In genomic region chr6:146219534-146219933, GRCm38 (mm10) we compare ENCODE assay signal across 19 mouse cellular contexts.
DNase-seq lines count a peak whose midpoint lies in the region; ATAC-seq lines count a peak whose summit lies in the region.
"Had no signal": no experiment of that assay in that cellular context is flagged by ENCODE, and none has a peak within 500 bp of the region (broad histone marks: within the 10 kb centered on the region; RNA-seq: fewer than 3 reads in every experiment).

No protein-coding gene starts in this region.

- H3K4me1 ChIP-seq in liver, embryonic 13.5 days (replicated peaks) = peaks cover 67% of the 10 kb centered on the region
- H3K4me1 ChIP-seq: forebrain, embryonic 13.5 days had no signal

- no peaks in the 10 kb centered on the region for H3K27me3 ChIP-seq in liver, embryonic 13.5 days
- H3K27me3 ChIP-seq: CH12.LX; hindbrain, embryonic 13.5 days; neural tube, embryonic 15.5 days had no signal

- no peaks in the 10 kb centered on the region for H3K9me3 ChIP-seq in liver, embryonic 13.5 days (replicated peaks)
- H3K9me3 ChIP-seq: forebrain, embryonic 13.5 days; hindbrain, embryonic 13.5 days; midbrain, embryonic 10.5 days; neural tube, embryonic 15.5 days had no signal

- H3K9ac ChIP-seq in liver, embryonic 13.5 days = peak overlapping the region; percentile 82
- H3K9ac ChIP-seq: forebrain, embryonic 13.5 days; hindbrain, embryonic 13.5 days; neural tube, embryonic 15.5 days had no signal

- intact Hi-C loops in heart, postnatal 14 days (cut with DNase I) = no loop called here

- DNase-seq in heart, adult 11 months = peak; percentile 84
- DNase-seq in heart, postnatal 14 days = no peak
- DNase-seq in c-Kit-positive CD71-positive TER-119-negative erythroid progenitor cells, embryonic 14.5 days (ENCODE audit: low read depth) = peak; percentile 79
- peak; percentile 78 for DNase-seq in liver, embryonic 13.5 days
- peak; percentile 70 to 78 for DNase-seq in spleen, postnatal 10 days (ENCODE audit: low spot score in 2 of 2)
- no peak for DNase-seq in frontal cortex, postnatal 14 days (ENCODE audit: low spot score in 2 of 2)
- no peak for DNase-seq in heart, adult 18-20 months
- no peak for DNase-seq in kidney, adult 11 months
- DNase-seq: cerebellum, adult 18-20 months; kidney, adult 18-20 months; left cerebral cortex, postnatal 4 days; retina, postnatal 1 day; thymus, postnatal 14 days had no signal

- peak overlapping the region; percentile 61 for H3K4me2 ChIP-seq in liver, embryonic 13.5 days
- H3K4me2 ChIP-seq: forebrain, embryonic 13.5 days; hindbrain, embryonic 13.5 days; neural tube, embryonic 15.5 days had no signal

- peaks cover 18% of the 10 kb centered on the region for H3K36me3 ChIP-seq in liver, embryonic 13.5 days
- H3K36me3 ChIP-seq: hindbrain, embryonic 13.5 days; midbrain, embryonic 10.5 days; neural tube, embryonic 15.5 days had no signal

- peak overlapping the region; percentile 98 for H3K27ac ChIP-seq in liver, embryonic 13.5 days
- H3K27ac ChIP-seq: forebrain, embryonic 13.5 days; hindbrain, embryonic 13.5 days; midbrain, embryonic 10.5 days; neural tube, embryonic 15.5 days had no signal

- 25% methylated on average over 12 of the region's 12 CpGs for WGBS in liver, embryonic 13.5 days (ENCODE audit: insufficient replicate concordance)

- peak overlapping the region; percentile 68 for H3K4me3 ChIP-seq in liver, embryonic 13.5 days (replicated peaks)
- H3K4me3 ChIP-seq: forebrain, embryonic 13.5 days; hindbrain, embryonic 13.5 days; midbrain, embryonic 10.5 days; neural tube, embryonic 15.5 days had no signal

- peak; percentile 89 for ATAC-seq in liver, embryonic 13.5 days (ENCODE audit: low read depth)
- ATAC-seq: forebrain, embryonic 13.5 days; lung, postnatal 0 days had no signal

Comparison
In these comparisons a context has a peak if more than half of its experiments do, and no peak if none do; other contexts are left out.
1. DNase-seq: peak in heart, adult 11 months (single experiment), c-Kit-positive CD71-positive TER-119-negative erythroid progenitor cells, embryonic 14.5 days (single experiment), liver, embryonic 13.5 days (single experiment) and spleen, postnatal 10 days (2 of 2); none in heart, postnatal 14 days (0 of 2), frontal cortex, postnatal 14 days (0 of 2), heart, adult 18-20 months (0 of 2) and kidney, adult 11 months (single experiment).